Mouse (Mus musculus): ENCODE results near the gene Etfa.

The Etfa gene

DNA sequence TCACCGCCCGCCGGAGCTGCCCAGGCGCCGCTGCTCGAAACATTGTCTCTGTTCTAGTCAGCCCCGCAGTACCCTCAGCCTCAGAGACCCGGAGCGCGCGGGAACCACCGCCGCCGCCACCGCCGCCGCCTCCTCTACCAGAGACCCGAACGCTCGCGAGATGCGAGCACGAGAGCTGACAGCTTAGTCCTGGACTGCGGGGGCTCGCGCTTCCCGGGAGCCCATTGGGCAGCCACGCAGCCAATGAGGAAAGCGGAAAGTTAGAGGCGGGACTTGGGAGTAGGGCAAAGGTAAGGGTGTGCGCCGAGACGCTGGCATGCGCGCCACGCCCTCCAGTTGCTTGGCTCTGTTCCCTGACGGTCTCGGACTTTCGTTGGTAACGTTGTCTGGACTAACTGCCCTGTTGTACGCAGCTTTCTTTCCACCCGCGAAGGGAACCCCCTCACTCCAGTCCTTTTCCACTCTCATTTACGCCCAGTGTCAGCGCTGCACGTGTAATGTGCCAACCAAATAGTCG is at the start of gene Etfa:
Gene Etfa (minus strand): TSS at position 217 of the 517 bp plus-strand sequence.
- peak; percentile 93 to 96 for DNase-seq

DNA sequence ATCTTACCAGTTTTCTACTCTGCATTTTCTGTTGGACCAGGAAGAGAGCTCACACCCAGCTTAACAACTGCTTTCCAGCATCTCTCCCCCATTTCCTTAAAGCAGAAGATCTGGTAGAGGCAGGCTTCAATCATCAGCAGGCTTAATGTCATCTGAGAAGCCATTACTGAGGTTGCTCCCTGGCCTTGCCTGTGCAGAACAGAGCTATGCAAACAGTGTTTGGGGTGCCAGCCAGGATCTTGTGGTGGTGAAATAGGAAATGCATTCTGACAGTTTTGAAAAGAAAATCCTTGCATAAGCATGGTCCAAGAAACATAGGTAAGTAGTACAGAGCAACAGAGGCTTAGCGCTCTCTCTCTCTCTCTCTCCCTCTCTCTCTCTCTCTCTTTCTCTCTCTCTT is 48.9 kb upstream of the Etfa start:
- no peak for DNase-seq

DNA sequence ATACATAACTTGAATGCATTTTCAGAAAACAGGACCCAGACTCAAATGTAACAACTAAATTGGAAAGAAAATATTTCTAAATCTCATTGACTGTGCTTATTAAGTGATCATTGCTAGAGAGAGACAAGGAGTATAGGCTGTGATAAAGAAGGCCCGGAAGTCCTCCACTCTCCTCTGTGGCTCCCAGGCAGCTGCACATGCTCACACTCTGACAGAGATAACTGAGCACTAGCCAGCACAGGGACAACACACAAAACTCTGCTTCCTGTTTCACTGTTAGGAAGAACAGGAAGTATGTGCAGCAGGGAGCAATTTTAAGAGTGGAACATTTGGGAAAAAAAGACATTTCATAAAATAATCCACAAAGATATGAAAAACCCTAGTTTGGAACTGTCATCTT is 42.9 kb upstream of the Etfa start:
- no peak for DNase-seq

DNA sequence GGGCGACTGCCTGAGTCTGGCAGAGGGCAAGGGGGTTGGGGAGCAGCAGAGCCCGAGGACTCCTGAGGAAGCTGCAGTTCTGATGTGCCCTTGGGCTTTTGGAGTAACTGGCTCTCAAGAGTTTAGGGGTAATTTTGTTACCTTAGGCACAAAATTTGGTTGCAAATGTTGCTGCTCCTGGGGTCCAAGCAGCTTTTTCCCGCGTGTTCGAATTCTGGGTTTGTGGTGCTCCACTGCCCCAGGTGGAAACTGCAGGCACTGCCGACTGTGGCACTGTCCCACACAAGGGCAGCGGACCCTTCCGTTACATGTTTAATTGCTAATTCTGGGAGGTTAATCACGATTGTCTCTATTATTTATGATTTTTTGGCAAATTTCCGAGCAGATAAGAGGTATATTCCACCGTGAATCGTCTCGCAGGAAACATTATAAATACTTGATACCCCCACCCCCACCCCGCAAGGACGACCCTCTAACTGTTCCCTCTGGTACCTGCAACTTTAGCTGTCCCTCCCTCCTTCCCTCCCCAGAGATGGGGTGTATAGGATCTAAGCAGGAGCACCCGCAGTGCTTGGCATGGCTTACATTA is 37.4 kb upstream of the Etfa start:
- DNase-seq = no peak

DNA sequence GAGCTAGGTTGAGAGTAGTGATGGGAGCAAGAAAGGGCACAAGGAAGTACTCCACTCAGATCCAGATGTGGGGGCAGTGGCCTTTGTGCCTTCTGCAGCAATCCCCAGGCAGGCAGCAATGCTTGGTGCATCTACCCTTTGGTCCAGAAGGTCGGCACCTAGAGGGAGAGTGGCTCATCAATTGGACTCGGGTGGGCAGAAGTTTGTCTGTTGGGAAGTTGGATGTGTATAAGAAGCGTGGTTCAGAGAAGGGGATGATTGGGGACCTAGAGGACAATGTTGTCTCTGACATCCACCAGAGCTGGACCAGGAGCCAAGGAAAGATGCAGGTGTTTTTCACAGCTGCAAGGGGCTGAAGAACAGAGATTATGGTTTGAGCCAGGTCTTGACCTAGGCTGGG is 36.8 kb upstream of the Etfa start:
- no peak for DNase-seq

DNA sequence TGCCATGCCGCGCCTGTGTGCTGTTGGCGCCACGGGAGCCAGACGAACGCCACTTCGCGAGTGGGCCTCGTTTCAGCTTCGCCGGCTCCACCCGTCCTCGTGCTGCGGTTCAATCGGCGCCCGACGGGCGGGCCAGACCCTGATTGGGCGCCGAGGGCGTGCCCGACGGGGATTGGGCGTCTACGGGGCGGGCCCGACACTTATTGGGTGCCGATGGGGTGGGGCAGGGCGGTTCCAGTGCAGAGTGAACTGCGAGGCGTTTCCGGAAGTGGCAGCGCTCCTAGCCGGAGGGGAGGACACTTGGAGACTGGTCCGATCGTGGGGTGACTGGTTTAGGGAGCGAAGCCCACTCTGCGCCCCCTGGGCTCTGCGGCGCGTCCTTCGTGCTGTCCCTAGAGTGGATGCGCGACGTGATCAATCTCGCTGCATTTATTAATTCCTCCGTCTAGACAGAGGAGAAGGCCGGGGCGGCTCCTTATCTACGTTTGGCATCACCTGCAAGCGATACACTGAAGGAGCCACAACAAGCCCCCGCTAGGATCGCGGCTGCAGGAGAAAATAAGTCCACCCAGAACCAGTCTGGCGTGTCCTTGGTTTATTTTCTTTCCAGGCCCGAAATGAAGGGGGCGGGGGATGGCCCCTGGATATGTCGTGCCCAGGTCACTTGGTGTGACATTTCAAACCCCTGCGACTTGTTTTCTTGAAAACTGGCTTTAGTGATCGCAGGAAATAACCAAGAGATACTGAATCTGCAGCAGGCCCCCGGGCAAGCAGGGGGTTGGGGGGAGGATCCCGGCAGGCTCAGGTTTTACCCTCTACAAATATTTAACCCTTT is 34.4 kb upstream of the Etfa start:
- no peak for DNase-seq

DNA sequence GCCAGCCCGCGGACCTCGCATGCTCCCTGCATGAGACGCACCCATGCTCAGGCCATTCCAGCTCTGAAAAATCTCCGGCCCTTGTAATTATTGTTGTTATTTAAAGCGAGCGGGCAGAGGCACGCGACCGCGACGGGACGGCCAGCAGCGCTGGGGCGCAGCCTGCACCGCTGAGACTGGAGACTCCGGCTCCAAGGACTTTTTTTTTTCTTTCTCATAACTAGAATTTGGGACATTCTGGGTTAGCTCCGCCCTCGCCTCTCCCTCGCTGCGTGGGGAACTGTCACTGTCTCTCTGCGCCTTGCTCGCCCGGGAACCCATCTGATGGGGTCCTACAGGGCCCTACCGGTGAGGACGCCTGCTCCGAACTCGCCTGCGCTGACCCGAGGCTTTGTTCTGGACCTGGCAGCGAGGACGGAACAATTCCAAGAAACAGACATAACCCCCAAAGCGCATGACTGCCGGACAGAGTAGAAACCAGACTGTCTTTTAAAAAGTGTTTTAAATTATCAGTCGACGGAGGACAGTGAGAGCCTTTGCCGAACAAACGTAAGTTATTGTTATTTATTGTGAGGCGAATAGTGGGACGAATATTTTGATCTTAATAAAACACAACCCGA is 33.6 kb upstream of the Etfa start:
- no peak for DNase-seq

DNA sequence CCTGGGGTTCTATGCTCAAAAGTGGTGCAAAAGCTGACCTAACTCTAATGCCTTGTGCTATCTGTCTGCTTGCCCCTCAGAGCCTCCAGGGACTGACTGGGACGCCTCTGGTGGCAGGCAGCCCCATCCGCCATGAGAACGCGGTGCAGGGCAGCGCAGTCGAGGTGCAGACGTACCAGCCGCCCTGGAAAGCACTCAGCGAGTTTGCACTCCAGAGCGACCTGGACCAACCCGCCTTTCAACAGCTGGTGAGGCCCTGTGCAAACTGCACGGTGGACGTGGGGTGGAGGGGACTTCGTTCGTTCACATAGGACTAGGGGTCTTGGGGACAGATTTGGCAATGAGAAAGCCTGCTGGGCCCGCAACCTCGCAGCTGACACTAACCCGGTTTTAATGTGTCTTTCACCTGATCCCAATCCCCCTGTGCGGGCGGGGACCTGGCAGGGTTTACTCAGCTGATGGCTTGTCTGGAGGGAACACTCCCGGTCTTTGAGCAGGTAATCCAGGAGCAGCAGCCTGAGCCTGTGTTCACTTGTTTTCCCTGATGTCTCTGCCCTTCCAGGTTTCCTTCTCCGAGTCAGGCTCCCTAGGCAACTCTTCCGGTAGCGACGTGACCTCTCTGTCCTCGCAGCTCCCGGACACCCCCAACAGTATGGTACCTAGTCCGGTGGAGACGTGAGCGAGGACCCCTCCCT is 33.0 kb upstream of the Etfa start:
- DNase-seq = no peak

DNA sequence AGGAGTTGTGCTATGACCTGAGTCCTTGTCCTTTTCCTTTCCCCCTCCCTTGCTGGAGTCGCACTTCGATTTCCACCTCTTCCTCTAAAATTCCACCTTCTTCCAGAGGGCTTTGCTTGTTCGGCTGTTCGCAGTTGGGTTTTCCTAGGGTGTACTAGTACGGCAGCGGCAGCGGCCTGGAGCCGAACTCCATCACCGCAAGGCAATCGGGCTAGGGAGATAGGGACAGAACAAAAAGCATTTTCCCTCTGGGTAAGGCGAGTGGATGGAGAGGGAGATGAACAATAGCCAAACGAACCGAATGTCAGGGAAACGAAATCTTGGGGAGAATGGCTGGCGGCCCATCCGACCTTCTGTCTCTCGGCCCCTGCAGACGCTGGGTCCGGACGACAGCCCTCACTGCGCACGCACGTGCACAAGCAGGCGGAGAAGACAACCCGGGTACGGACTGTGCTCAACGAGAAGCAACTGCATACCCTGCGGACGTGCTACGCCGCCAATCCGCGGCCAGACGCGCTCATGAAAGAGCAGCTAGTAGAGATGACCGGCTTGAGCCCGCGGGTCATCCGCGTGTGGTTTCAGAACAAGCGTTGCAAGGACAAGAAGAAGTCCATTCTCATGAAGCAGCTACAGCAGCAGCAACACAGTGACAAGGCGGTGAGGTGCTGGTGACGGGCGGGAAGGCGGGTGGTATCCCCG is 31.8 kb upstream of the Etfa start:
- DNase-seq = no peak

DNA sequence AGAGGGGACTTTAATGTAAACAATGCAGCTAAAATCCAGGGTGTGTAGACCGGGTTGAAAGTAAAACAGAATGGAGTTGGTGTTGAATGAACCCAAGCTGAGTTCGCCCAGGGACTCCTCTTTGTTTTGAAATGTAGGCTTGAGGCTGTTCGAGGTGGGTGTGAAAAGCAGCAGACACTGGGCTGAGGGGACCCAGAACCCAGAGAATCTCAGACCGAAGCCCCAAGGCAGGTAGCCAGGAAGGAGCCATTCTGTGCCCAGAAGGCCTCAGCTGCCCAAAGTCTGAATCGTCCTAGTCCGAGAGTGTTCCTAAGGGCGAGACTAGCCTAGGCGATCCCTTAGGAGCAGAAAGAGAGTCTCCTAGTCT is 31.3 kb upstream of the Etfa start:
- no peak for DNase-seq

DNA sequence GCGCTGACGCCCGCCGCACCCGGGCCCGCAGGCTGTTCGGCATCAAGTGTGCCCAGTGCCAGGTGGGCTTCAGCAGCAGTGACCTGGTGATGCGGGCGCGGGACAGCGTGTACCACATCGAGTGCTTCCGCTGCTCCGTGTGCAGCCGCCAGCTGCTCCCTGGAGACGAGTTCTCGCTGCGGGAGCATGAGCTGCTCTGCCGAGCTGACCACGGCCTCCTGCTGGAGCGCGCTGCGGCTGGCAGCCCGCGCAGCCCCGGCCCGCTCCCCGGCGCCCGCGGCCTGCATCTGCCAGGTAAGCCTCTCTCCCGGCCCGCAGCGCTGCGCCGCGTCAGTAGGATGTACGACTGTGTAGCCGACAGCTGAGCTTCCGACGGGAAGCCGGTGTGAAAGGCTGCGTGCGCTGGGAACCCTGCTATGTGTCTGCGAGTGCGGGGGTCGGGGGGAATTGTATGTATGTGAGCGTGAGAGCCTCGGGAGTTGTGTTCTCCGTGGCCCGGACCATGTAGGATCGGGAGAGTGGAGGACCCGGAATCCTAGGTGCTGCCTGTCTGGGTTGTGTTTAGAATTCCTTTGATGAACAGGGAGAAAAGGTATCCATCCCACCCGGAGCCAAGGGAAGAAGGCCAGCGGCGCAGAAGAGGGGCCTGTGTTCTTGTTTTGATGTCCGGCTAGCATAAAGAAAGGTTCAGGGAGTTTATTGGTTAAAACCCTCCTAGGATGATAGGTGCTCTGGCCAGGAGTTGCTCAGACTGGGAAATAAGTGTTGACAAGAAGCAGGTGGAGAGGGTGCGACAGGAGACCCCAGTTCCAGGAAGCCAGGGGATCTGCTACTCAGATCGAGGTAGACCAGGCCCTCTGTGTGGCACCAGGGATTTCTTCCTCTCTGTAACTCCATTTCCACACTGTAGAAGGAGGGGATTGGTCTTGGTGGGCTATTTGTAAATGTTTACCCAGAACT is 30.6 kb upstream of the Etfa start:
- DNase-seq = no peak

DNA sequence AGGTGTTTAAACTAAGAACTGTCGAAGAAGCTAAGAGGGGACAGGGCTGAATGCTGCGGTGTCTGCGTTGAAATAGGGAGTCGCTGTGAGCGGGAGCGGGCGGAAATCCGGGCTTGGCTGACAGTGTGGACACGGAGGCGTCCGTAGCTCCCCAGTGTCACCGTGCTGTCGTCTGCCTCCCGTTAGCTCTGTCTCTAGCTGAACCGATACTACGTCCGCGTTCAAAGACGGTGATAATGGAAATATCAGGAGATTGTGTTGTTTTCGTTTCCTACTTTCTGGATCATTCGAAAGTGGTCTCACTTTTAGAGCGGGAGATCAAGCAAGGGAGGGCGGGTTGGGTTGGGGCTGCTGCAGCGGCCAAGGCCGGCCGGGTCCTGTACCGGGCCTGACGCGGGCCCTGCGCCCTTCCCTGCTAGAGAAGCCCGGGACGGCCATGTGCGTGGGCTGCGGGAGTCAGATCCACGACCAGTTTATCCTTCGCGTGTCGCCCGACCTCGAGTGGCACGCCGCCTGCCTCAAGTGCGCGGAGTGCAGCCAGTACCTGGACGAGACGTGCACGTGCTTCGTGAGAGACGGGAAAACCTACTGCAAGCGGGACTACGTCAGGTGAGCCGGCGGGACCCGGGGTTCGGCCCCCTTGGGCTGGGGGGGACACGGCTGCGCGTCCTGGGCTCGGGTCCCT is 29.8 kb upstream of the Etfa start:
- no peak for DNase-seq

DNA sequence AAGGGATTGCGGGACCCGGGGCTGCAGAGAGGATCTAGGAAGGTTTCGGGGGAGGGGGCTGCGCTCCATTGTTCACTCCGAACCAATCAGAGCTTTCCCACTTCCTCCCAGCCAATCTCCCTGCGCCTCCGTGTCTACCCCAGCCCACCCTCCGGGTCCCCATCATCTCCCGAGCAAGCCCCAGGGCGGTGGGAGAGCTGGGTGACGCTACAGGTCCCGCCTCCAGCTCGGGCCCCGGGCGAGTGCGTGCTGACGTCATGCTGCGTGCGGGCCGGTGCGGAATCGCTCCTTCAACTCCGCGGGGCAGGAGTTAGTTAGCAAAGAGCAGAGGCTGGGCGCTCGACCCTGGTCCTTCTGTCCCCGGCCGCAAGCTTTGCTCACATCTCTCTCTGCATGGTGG is 28.8 kb upstream of the Etfa start:
- DNase-seq = peak; percentile 61 to 62

DNA sequence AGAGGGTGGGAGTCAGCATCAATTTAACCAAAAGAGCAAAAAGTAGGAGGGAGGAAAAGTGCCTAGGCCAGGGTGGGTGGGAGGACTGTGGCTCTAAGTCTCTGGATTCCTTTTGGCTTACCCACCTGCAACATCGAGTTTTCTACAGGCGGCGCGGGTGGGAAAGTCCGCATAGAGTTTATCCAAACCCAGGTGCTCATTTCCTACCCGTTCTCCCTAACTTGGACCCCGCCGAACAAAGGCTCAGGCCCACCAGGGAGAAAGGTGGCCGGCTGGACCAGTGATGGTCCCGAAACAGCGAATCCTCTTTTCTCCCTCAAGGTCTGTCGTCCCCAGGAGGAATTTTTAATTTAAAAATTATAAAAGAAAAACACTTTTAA is 28.3 kb upstream of the Etfa start:
- no peak for DNase-seq

DNA sequence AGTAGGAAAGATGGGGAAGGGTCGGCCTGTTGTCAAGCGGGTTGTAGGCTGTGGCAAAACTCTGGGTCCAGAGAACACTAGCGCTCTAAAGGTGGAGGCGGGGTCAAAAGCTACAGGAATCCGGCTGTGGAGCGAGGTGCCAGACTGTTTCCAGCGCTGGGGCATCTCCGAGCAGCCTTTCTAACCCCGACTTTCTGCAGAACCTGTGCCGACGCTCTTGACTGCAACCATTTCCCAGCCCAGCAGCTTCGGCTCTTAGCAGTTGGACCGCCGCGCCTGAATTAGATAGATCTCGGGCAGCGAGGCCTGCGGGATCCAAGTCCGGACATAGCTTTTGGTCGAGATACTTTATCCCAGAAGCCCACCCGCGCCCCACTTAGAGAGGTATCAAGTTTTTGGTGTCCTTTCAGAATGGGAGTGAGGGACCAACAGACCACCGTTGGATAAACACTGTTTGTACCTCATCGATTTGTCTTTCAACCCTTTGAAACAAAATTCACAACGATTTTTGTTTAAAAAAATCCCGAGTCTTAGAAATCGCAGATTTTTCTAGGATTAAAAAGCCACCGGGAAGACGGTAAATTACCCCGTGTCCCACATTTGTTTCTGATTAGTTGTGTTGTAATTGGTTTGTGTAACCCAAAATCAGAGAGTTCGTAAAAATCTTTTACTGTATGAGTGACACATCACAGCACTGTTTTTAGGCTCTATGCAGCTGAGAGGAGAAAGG is 27.8 kb upstream of the Etfa start:
- DNase-seq = no peak

DNA sequence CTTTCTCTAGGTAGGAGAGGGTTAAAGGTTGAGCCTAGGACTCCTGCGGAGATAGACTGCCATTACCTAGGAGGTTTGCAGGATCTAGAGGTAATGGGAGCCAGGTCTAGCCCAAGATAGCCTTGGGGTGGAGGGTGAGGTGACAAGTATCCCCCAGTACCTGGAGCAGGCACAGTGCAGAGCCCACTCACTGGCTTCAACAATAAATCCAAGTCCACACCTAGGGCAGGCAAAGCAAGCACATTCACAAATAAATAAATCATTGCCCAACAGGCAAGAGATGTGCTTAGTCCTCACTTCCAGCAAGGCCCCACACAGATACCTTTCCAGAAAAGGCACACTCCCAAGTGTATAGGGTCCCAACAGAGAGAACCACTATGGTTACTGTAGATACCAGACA is 27.0 kb upstream of the Etfa start:
- DNase-seq = no peak

DNA sequence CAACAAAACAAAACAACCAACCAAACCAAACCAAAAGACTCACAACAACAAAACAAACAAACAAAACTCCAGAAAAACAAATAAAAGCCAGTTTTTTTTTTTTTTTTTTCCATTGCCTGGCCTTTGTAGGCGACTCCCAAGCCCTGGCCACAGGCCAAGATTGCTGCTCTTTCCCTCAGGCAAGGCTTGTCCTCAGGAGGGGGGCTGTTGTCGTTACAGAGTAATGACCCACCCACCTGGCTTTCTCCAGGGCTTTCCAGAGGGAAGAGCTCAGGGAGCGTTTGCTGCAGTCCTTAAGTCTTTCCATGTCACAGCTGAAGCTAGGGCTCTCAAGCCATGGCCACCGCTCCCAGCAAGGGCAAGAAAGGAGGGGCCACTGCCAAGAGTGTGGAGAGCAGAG is 26.3 kb upstream of the Etfa start, which contains the start of gene Isl2:
Gene Isl2 (plus strand): TSS at position 296 of the 400 bp plus-strand sequence.
- no peak for DNase-seq

DNA sequence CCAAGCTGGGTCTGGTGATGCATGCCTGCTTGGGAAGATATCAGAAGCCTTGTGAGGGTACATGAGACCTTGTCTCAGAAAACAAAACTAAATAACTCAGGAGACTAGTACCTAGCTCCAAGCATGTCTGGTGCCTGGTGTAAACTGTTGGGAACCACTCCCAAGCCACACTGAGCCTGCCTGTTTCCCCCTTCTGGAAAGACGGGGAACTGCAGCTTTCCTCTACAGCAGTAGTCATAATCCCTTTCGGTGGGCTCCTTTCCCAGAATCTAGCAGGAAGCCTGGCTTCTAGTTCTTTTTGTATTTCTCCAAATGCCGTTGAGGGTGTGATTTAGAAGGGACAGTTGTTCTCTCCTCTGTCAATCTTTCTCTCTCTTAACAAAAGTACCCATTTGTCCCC is 23.9 kb upstream of the Etfa start:
- DNase-seq = no peak

DNA sequence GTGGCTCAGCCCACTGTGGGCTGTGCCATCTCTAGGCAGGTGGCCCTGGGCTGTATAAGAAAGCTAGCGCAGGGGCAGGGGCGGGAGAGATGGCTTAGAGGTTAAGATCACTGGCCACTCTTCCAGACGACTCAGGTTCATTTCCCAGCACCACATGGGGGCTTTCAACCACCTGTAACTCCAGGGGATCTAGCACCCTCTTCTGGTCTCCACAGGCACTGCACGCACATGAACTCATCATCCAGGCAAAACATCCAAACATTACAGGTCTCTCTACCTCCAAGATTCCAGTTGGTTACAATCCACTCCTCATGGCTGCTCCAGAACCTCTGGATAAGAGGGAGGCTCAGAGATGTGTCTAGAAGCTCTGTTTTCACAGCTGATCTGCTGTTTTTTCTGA is 13.7 kb upstream of the Etfa start:
- no peak for DNase-seq

DNA sequence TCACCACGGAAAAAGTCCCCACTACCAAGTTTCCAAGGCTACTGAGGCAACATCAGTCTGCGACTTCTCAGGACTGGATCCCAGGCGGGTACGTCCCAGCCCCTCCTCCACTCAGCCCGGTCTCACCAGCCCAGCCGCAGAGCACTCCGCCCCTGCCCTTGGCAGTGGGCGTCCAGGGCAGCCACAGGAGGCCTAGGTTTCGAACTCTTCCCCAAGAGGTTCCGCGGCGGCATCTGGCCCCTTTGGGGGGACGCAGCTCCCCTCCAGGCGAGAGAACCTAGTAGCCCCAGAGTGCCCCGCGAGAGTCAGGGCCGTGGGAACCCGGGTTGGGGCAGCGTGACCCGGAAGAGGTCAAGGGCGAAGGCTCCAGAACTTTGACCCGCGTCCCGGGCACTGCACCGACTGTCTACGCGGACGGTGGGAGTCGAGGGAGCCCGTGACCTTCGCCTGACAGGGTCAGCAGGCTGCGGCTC is 486 bp downstream of the Etfa start:
- DNase-seq = no peak

All from thymus, adult 18-20 months (tissue).